Mouse (Mus musculus): ENCODE data around the gene Map2k1.
"Not testable (repeated sequence)": the region's sequence is repeated elsewhere in the genome, so short reads cannot be mapped to it uniquely, and the experiment has no call there.

Map2k1 gene

DNA sequence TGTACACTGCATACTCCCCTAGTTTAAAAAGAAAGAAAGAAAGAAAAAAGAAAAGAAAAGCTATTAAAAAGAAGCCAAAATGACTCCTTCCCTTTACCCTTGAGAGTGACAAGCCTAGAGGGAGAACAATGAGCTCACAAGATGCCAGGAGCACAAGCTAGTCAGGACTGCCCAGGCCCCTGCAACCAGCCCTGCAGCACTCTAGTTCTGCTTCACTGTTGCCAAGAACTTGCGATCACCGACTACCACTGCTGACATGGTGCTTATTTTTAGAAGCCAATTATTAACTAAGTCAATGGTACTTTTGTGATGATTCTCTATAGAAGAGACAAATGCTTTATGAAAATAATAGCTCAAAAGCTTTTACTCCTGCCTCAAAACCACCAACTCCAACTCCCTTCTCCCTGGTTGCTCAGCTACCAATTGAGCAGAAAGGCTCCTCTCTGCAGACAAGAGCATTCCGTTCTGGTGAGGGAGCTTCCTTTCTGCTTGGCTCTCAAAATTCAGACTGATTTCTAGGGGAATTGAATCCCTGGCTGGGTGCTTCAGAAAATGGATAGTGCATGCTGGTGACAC lies 45.8 kb downstream of the Map2k1 start:
- no peak for DNase-seq (ENCODE audit: low spot score in 2 of 2)

DNA sequence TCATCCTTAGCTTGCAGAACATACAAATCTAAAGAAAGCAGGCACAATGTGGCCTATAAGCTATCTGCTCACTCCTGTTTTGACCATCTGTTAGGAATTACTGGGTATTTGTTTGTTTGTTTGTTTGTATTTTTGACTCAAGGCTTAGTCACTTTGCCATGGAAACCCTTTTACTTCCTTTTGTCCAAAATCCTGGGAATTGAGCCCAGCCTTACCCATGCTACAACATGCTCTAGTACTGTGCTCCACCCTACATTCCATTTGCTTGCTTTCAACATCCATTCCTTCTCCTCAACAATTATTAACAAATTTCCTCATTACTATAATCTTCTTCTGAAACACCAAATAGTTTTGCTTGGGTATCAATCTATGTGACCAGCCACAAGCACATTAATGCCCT lies 50.6 kb downstream of the Map2k1 start:
- no peak for DNase-seq (ENCODE audit: low spot score in 2 of 2)

DNA sequence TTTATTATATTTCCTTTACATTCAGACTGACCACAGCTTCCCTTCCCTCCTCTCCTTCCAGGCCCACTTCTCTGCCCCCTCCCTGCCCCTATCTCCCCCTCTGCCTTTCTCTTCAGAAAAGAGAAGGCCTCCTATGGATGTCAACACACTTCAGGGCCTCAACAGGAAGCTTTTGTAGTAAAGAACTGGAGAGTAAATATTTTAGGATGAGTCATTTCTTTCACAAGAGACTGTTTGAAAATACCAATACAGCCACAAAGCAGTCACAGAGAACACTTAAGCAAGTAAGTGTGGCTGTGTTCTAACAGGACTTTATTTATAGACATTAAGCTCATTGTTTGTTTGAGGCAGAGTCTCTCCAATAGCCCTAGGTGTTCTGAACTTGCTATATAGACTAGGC lies 51.1 kb downstream of the Map2k1 start:
- DNase-seq (ENCODE audit: low spot score in 2 of 2) = no peak

DNA sequence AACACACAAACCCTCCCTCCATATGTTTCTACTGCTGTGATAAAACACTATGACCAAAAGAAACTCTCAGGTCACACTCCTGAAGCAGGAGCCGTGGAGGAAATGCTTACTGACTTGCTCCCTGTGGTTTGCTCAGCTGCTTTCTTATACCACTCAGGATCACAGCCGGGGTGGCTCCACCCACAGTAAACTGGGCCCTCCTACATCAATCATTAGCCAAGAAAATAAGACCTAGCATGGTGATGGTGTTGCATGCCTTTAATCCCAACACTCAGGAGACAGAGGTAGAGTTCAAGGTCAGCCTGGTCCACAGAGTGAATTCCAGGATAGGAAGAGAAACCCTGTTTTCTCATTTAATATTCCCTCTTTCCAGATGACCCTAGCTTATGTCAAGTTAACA lies 53.5 kb downstream of the Map2k1 start:
- DNase-seq (ENCODE audit: low spot score in 2 of 2) = no peak

DNA sequence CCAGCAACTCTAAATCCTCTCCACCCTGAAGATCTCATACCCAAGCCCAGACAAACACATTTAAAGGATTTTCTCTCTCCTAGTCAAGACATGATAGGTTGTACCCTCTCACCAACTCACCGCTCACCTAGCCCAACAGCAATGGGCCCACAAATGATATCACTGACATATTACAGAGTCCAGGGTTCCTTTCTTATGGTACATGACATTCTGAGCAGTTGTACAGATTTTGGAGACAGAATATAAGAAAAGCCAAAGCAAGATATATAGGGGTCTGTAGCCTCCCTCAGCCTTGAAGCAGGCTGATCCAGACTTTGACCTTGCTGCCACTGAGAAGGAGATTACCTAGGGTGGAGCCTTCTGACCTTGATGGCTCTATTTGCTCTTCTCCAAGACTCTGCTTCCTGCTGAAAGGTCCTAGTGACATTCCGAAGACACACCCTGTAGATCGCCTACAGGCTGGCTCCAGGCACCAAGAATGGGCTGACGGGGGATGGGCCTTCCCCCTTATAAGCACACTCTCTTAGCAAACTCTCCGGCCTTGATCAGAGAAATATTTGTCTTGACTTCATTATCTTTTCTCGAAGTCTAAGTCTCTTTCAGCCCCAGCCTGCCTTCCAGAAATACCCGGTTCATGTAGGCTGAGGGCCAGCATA lies 54.5 kb downstream of the Map2k1 start:
- not testable (repeated sequence) for DNase-seq (ENCODE audit: low spot score in 2 of 2)

DNA sequence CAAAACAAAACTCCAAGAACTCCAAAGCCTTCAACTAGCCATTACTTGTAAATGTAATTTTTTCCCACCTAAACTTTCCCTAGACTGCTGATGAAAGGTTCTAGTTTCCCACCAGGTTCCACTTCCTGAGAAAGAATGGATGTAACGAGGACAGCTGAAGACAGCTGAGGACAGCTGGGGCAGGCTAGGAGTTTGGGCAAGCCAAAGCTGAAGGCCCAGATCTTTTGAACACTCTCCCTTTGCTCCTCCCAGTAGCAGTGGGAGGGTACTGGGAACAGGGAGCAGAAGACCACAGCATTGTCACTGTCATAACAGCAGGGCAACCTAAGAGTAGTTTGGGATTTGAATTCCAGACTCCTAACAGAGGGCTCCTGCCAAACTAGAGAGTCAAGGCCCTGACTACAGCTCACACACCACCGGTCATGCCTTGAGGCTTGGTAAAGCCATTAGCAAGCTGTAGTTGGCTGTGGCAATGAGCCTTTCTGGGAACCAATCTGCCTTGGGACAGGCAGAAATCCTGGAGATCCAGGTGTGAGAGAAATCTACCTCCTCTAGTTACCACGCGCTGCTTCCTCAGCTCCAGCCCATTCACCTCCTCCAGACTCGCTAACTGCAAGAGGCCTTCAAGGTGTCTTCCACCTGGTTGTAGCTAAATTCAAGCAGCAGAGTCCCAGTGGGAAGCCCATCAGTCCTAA lies 55.2 kb downstream of the Map2k1 start:
- DNase-seq (ENCODE audit: low spot score in 2 of 2) = no peak

DNA sequence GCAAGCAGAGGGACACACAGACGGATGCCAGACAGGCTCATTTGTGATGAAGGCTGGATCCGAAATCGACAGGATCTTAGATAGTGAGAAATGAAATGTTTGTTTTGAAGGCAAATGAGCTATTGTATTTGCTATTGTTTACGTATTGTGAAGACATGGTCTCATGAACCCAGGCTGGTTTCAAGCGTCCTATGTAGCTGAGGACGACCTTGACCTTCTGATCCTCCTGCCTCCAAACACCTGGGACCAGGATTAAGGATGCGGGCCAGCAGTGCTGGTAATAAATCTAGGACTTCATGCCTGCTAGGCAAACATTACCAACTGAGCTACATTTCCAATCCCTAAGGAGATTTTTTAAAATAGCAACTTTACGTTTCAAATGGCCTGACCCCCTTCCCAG lies 55.9 kb downstream of the Map2k1 start:
- no peak for DNase-seq (ENCODE audit: low spot score in 2 of 2)

DNA sequence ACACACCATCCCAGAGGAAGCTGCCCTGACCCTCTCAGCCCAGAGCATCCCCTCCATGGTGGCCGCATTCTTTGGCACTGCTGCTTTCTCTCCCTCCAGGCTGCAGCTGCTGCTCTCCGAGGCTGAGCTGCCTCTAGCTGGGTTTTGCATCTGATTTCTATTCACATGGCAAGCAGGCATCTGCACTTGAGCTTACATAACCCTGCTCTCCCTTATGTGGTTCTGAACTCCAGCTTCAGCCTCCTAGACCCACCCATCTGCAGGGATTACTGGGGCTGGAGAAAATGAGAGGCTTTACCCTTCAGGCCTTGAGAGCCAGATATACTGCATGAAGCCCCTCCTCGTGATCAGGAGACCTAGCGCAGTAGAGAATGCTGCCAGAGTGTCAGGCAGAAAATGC lies 57.9 kb downstream of the Map2k1 start:
- no peak for DNase-seq (ENCODE audit: low spot score in 2 of 2)

DNA sequence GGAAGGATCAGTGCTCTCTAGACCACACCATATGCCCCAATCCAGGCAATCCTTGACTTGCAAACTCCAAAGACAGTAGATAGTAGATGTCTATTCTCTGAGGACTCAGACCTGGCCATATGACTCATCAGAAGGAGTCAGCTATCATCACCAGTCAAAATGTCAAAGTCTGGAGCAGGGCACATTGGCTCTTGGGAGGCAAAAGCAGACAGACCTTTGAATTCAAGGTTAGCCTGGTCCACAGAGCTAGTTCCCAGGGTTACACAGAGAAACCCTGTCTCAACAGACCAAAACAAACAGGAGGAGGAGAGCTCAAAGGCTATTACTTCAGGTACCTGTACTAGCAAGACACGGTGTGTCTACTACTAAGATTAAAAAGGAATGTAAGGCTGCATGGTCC lies 59.6 kb downstream of the Map2k1 start:
- no peak for DNase-seq (ENCODE audit: low spot score in 2 of 2)

DNA sequence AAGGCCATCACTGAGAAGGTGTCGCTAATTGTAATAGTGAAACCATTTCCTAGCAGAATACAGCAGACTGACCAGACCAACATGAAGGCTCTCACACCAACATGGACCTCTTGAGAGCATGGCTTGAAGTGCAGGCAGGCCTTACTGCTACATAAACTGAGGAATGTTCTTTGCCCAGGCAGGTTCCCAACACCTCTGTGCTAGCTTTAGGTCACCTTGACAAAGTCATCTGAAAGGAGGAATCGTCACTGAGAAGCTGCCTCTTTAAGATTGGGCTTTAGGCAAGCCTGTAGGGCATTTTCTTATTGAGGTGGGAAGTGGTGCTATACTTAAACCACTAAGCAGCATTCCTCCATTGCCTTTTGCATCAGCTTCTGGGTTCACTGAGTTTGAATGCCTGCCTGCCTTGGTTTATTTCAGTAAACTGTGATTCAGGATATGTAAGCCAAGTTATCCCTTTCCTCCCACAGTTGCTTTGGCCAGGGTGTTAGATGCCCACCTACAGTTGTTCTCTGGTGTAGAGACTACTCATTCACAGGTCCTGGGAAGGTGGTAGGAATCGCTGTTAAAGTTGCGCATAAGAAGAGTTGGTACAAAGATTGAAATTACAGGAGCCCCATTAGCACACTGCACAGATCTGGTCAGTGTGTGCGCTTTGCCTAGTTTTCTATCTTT lies 69.1 kb downstream of the Map2k1 start:
- DNase-seq (ENCODE audit: low spot score in 2 of 2) = no peak

DNA sequence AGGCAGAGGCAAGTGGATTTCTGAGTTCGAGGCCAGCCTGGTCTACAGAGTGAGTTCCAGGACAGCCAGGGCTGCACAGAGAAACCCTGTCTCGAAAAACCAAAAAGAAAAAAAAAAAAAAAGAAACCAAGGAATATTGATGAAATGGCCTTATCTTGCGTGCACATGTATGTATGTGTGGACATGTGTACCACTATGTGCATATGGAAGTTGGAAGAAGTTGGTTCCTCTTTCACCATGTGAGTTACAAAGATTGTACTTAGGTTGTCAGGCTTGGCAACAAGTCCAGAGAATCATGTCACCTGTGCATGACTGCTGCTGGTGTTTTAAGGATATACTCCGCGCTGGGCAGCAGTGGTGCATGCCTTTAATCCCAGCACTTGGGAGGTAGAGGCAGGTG lies 70.1 kb downstream of the Map2k1 start:
- not testable (repeated sequence) for DNase-seq (ENCODE audit: low spot score in 2 of 2)

DNA sequence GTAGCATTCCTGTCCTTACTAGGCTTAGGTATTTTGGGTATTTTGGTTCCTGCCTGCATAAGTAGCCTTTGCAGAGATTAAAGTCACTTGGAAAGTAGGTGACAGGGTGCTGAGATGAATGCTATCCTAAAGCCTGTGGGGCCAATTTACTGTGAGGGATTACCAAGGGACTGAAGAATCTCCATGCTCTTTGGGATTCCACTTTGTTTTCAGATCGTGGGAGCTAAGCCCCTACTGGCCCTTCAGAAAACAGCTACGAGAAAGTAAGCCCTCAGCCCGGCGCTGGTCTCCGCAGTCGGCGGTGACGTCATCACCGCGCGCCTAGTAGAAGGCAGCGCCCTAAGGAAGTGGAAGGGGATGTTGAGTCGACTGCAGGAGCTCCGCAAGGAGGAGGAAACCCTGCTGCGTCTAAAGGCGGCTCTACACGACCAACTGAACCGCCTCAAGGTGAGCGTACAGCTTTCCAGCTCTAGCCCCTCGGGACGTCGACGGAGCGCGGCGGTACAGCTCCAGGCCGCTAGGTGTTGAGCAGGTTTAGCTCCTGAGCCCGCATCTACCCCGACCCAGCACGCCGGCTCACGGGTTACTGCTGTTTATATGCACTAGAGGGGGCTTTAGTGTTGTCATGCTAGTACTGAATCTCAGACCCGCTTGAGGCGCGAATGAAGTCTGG lies 74.3 kb downstream of the Map2k1 start, which contains the start of gene Snapc5:
Snapc5 (plus strand) TSS at position 301 of the 673 bp plus-strand sequence.
- DNase-seq (ENCODE audit: low spot score in 2 of 2) = peak; percentile 69 to 86

DNA sequence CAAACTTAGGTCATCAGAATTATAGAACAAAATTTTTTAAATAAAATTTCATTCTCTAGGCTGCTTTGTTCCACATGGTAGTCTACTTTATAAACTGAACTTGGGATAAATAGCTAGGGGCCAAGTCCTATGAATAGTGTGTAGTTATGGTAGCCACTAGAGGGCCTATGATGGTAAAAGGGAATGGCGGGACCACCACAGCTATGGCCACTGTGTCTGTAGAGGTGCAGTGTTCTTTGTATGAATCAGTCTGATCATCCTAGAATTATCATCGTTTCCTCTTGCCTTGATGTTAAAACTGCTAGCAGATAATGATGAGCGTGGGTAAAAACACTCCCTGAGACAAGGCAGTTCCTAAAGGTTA lies 74.8 kb downstream of the Map2k1 start:
- no peak for DNase-seq (ENCODE audit: low spot score in 2 of 2)

DNA sequence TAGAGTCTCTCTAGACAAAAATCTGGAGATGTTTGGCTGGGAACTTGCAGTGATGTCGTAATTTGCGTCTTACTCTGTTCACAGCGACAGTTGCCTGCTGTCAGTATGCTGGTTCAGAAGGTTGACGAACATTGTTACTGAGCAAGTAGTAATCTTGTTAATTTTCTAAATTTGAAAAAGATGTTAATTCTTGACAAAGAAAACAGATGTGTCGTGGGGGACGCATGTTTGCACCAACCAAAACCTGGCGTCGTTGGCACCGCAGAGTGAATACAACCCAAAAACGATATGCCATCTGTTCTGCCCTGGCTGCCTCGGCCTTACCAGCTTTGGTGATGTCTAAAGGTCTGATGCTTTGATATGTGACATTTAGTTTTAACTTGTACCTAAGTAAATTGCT lies 78.1 kb downstream of the Map2k1 start:
- no peak for DNase-seq (ENCODE audit: low spot score in 2 of 2)

DNA sequence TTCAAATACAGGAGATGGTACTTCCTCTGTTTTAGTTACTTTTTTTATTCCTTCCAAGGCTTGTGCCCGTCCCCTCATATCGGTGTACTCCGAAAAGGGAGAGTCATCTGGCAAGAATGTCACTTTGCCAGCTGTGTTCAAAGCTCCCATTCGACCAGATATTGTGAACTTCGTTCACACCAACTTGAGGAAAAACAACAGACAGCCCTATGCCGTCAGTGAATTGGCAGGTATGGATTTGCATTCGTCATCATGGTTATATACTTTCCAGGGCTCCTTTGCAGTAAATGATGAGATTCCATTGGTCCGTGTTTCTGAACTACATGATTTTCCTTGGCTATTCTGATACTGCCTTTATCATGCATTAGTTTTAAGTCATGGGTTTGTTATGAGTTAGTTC lies 78.7 kb downstream of the Map2k1 start:
- no peak for DNase-seq (ENCODE audit: low spot score in 2 of 2)

DNA sequence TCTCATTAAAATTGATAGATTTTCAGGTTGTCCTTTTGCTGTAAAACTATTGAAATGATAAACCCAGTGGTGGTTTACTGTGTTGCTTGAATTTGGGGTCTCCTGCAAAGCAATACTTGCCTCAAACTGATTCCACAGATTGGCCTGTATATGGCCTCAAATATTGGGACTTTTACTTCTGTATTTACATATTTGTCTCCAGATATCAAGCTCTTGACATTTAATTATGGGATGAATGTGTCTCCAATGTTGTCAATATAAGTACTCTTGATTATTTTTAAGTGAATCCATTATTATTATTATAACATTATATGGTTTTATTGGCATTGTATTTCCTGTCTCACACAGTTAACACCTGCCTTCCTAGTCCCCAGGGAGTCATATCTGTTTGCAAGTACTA lies 79.1 kb downstream of the Map2k1 start:
- no peak for DNase-seq (ENCODE audit: low spot score in 2 of 2)

DNA sequence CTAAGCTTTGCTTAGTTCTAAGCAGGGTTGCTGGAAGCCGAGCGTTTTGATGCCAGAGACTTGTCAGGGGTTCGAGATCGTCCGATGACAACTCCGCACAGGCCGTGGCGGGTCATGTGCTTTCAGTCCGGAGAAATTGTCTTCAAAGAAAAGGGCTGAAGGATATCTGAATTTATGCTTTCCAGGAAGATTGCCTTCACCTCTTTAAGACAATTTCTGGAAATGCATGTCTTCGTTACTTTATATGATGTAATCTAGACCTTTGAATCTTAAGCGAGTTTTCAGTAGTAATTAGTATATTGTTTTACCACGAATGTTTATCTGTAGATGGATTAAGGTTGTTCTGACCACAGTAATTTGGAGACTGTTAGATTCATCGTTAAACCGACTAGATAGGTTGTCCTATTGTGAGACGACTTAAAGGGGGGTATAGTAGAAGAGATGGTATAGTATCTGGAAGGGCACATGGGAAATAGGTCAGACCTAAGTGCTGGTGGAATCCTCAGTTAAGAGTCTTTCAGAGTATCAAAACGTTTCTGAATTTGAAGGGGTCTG lies 79.7 kb downstream of the Map2k1 start:
- no peak for DNase-seq (ENCODE audit: low spot score in 2 of 2)

DNA sequence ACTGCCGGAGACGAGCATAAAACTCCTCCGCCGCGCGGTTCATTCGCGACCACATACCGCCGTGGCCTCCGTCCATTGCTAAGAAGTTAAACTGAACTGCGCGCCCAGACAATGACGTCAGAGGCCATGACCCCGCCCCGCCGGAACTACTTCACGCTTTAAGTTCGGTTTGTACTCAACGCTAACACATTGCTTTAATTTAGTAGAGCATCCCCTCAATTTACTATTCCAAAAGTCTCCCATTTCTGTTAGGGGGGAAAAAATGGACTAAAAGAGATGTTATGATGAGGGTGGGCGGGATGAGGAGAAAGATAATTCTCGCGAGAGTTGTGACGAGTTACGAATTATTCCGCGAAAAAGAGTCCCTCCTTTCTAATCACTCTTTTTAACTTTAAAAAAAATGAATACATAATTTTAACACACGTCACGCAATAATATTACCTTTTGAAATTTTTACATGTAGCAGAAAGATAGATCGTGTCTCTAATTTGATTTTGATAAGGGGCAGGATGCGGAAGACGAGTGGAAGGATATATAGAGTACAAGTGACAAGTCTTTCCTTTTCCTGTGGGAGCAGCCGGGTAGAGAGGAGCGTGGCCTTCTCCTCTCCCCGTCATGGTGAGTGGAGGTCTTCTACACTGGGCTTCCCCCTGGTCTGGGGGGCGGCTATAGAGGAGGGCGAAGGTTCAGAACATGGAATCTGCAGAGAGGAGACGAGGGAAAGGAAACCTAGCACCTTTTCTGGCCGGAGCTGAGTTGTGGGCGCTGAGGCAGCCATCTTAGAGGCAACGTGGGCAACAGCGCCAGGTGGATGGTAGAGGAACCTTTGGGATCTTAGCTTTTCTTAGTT lies 80.4 kb downstream of the Map2k1 start, which contains the start of the genes Zwilch and Rpl4:
Zwilch (minus strand) TSS at position 289 of the 850 bp plus-strand sequence.
Rpl4 (plus strand) TSS at position 560 of the 850 bp plus-strand sequence.
- DNase-seq (ENCODE audit: low spot score in 2 of 2) = peak; percentile 69 to 78

DNA sequence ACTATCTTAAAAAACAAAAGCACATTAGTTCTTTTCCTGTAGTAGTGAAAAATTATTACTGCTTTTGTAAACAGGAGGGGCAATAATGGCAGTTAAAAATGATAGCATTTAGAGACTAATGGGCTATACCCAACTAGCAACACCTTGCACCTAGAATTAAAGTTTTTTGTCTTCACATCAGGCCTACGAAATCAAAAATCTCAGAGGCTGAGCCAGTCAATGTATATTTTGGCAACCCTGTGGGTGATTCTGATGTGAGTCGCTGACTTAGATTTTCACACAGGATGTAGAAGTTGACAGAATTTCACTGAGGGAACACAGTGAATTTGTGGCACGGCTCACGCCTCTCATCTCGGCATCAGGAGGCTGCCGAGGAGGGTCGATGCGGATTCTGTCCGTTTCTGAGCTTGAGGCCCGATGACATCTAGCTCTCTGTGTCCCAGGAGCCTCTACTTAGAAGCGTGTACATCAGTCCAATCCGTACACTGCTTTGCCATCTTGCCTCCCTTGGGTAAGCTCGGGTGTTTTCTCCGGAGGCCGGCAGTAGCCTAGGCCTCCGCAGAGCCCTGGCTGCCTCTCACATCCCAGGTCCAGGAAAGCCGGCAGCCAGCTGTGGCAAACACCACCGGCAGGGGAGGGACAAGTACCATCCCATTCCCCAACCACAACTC lies 81.2 kb downstream of the Map2k1 start:
- DNase-seq (ENCODE audit: low spot score in 2 of 2) = no peak

DNA sequence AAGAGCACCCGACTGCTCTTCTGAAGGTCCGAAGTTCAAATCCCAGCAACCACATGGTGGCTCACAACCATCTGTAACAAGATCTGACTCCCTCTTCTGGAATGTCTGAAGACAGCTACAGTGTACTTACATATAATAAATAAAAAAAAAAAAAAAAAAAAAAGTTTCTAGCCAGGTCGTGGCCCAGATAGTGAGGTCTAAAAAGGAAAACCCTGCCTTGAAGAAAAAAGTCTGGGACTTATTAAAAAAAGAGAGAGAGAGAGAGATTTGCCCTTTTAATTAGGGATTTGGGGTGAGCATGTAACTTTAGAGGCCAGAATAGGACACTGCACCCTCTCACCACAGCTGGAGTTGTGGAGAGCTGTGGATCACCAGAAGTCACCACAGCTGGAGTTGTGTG lies 83.5 kb downstream of the Map2k1 start:
- DNase-seq (ENCODE audit: low spot score in 2 of 2) = not testable (repeated sequence)

Measured in spleen, postnatal 14 days (tissue).